17 mouse cellular contexts compared by ENCODE assay signal in genomic region chr12:50873390-50874023, GRCm38 (mm10).
DNase-seq lines count a peak whose midpoint lies in the region; ATAC-seq lines count a peak whose summit lies in the region.
"Had no signal": no experiment of that assay in that cellular context is flagged by ENCODE, and none has a peak within 500 bp of the region (broad histone marks: within the 10 kb centered on the region; RNA-seq: fewer than 3 reads in every experiment).

No protein-coding gene starts in this region.

- ATAC-seq in forebrain, embryonic 11.5 days (replicated peaks; ENCODE audit: low FRiP score) = peak; percentile 90
- peak; percentile 80 for ATAC-seq in hindbrain, embryonic 16.5 days
- ATAC-seq in midbrain, embryonic 14.5 days (ENCODE audit: low FRiP score, low TSS enrichment) = no peak
- ATAC-seq: liver, embryonic 12.5 days had no signal

- peak; percentile 10 to 11 for DNase-seq in layer of hippocampus, postnatal 10 days (ENCODE audit: low spot score in 2 of 2)
- DNase-seq in layer of hippocampus, postnatal 36 days = no peak
- DNase-seq in forebrain, embryonic 11.5 days (ENCODE audit: low spot score) = no peak
- peak; percentile 11 for DNase-seq in telencephalon, adult 2 months (ENCODE audit: low read depth, low spot score)
- DNase-seq in gastrocnemius, postnatal 25 days = no peak
- no peak for DNase-seq in midbrain, embryonic 14.5 days
- DNase-seq: cerebellum, adult 9-11 months; gastrocnemius, postnatal 14 days; right cerebral cortex, postnatal 4 days; thymus, postnatal 4 days had no signal

- H3K27me3 ChIP-seq in forebrain, embryonic 11.5 days (ENCODE audit: control insufficient read depth, insufficient read depth, low read length) = no peaks in the 10 kb centered on the region
- no peaks in the 10 kb centered on the region for H3K27me3 ChIP-seq in hindbrain, embryonic 16.5 days (replicated peaks; ENCODE audit: control insufficient read depth, insufficient read depth, low read length)
- H3K27me3 ChIP-seq in midbrain, embryonic 14.5 days (ENCODE audit: control insufficient read depth, insufficient read depth, low read length) = no peaks in the 10 kb centered on the region
- H3K27me3 ChIP-seq: kidney, embryonic 15.5 days; liver, embryonic 12.5 days; lung, embryonic 15.5 days; midbrain, embryonic 12.5 days had no signal

- 64% methylated on average over 11 of the region's 11 CpGs for WGBS in forebrain, embryonic 11.5 days
- WGBS in hindbrain, embryonic 16.5 days = 67% methylated on average over 11 of the region's 11 CpGs
- WGBS in midbrain, embryonic 14.5 days = 93% methylated on average over 11 of the region's 11 CpGs

- H3K9me3 ChIP-seq in forebrain, embryonic 11.5 days (ENCODE audit: control insufficient read depth, low read length) = no peaks in the 10 kb centered on the region
- H3K9me3 ChIP-seq in hindbrain, embryonic 16.5 days (ENCODE audit: control insufficient read depth, low read length) = no peaks in the 10 kb centered on the region
- no peaks in the 10 kb centered on the region for H3K9me3 ChIP-seq in midbrain, embryonic 14.5 days (ENCODE audit: control insufficient read depth, low read length)
- H3K9me3 ChIP-seq: kidney, embryonic 15.5 days; liver, embryonic 12.5 days; lung, embryonic 15.5 days; midbrain, embryonic 12.5 days had no signal

- no peak overlapping the region for H3K4me3 ChIP-seq in forebrain, embryonic 11.5 days (ENCODE audit: low read depth, low read length)
- H3K4me3 ChIP-seq in hindbrain, embryonic 16.5 days (ENCODE audit: low read length) = no peak overlapping the region
- H3K4me3 ChIP-seq in midbrain, embryonic 14.5 days (replicated peaks; ENCODE audit: low read depth, low read length) = no peak overlapping the region
- H3K4me3 ChIP-seq: kidney, embryonic 15.5 days; liver, embryonic 12.5 days; lung, embryonic 15.5 days; midbrain, embryonic 12.5 days; myocyte had no signal

- no peaks in the 10 kb centered on the region for H3K36me3 ChIP-seq in forebrain, embryonic 11.5 days (ENCODE audit: control insufficient read depth, insufficient read depth, low read length)
- H3K36me3 ChIP-seq in hindbrain, embryonic 16.5 days (ENCODE audit: control insufficient read depth, insufficient read depth, low read length) = no peaks in the 10 kb centered on the region
- no peaks in the 10 kb centered on the region for H3K36me3 ChIP-seq in midbrain, embryonic 14.5 days (ENCODE audit: control insufficient read depth, insufficient read depth, low read length)
- H3K36me3 ChIP-seq: kidney, embryonic 15.5 days; liver, embryonic 12.5 days; lung, embryonic 15.5 days; midbrain, embryonic 12.5 days had no signal

- H3K4me1 ChIP-seq in forebrain, embryonic 11.5 days (replicated peaks; ENCODE audit: control insufficient read depth, insufficient read depth, low read length) = no peaks in the 10 kb centered on the region
- no peaks in the 10 kb centered on the region; the same call in 1 of the 2 replicates for H3K4me1 ChIP-seq in hindbrain, embryonic 16.5 days (ENCODE audit: control insufficient read depth, insufficient read depth, low read depth, low read length)
- no peaks in the 10 kb centered on the region for H3K4me1 ChIP-seq in midbrain, embryonic 14.5 days (ENCODE audit: control insufficient read depth, insufficient read depth, low read length)
- H3K4me1 ChIP-seq: kidney, embryonic 15.5 days; liver, embryonic 12.5 days; lung, embryonic 15.5 days; midbrain, embryonic 12.5 days had no signal

- H3K27ac ChIP-seq in forebrain, embryonic 11.5 days (ENCODE audit: low read depth, low read length) = peak overlapping the region; percentile 21; the same call in 1 of the 2 replicates
- H3K27ac ChIP-seq in hindbrain, embryonic 16.5 days (ENCODE audit: low read depth, low read length) = no peak overlapping the region
- no peak overlapping the region for H3K27ac ChIP-seq in midbrain, embryonic 14.5 days (replicated peaks; ENCODE audit: low read depth, low read length)
- H3K27ac ChIP-seq: kidney, embryonic 15.5 days; liver, embryonic 12.5 days; lung, embryonic 15.5 days; macrophage; midbrain, embryonic 12.5 days had no signal

- no peak overlapping the region for H3K4me2 ChIP-seq in forebrain, embryonic 11.5 days (ENCODE audit: low read depth, low read length, severe bottlenecking)
- no peak overlapping the region for H3K4me2 ChIP-seq in hindbrain, embryonic 16.5 days (ENCODE audit: low read length)
- H3K4me2 ChIP-seq in midbrain, embryonic 14.5 days (ENCODE audit: low read length) = no peak overlapping the region
- H3K4me2 ChIP-seq: kidney, embryonic 15.5 days; liver, embryonic 12.5 days; lung, embryonic 15.5 days; midbrain, embryonic 12.5 days had no signal

- no peak overlapping the region for H3K9ac ChIP-seq in forebrain, embryonic 11.5 days (ENCODE audit: low read length)
- no peak overlapping the region for H3K9ac ChIP-seq in hindbrain, embryonic 16.5 days (ENCODE audit: low read depth, low read length)
- no peak overlapping the region for H3K9ac ChIP-seq in midbrain, embryonic 14.5 days (replicated peaks; ENCODE audit: low read length)
- H3K9ac ChIP-seq: kidney, embryonic 15.5 days; liver, embryonic 12.5 days; lung, embryonic 15.5 days; midbrain, embryonic 12.5 days had no signal

Comparison
In these comparisons a context has a peak if more than half of its experiments do, and no peak if none do; other contexts are left out.
1. DNase-seq: peak in layer of hippocampus, postnatal 10 days (2 of 2) and telencephalon, adult 2 months (single experiment); none in layer of hippocampus, postnatal 36 days (0 of 2), forebrain, embryonic 11.5 days (single experiment), gastrocnemius, postnatal 25 days (single experiment) and midbrain, embryonic 14.5 days (single experiment).